Mouse (Mus musculus): ENCODE data around the gene Eif4ebp2.

DNA sequence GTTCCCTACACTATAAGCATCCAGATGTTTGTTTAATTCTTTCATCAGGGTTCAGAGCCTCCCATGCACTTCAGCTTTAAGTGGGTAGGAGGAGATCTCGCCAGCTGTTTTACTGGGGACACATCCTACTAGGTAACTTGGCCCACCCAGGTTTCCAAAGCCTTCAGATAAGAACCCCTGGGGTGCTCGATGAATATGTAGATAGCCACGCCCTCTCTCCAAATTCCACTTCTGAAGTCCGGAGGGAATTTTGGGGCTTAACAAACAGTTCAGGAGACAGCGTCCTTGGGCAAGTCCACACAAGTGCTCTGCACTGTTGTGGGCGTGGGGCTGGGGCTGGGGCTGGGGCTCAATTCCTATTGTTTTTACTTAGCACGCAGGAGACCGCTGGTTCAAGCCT, 36.6 kb downstream of the Eif4ebp2 start:
- TF ChIP-seq CTCF (conservative IDR thresholded peaks at IDR 0.05; ENCODE audit: low read length) (no peak), NANOG (IDR thresholded peaks at IDR 0.05; ENCODE audit: borderline replicate concordance, low read length) (peak; percentile 68; the same call in 1 of the 2 replicates)

All from E14TG2a.4 (cell line).